8 mouse cellular contexts compared by ENCODE assay signal in genomic region chr14:120276343-120277080, GRCm38 (mm10). TPM values are rescaled to one million over a fixed set of nuclear protein-coding genes. Genes with fewer than 3 reads are reported as not detected.
A peak's percentile ranks its signal among the peaks of the same experiment; 100 is the strongest.
DNase-seq lines count a peak whose midpoint lies in the region; ATAC-seq lines count a peak whose summit lies in the region.

No protein-coding gene starts in this region.

- H3K27me3 ChIP-seq in lung, embryonic 15.5 days: no peaks in the 10 kb centered on the region
- no peaks in the 10 kb centered on the region; the same call in 1 of the 2 replicates for H3K27me3 ChIP-seq in hindbrain, embryonic 16.5 days (replicated peaks; ENCODE audit: control insufficient read depth, insufficient read depth, low read length)
- no peaks in the 10 kb centered on the region for H3K27me3 ChIP-seq in midbrain, embryonic 12.5 days

- ATAC-seq in lung, embryonic 15.5 days (ENCODE audit: borderline replicate concordance, extremely low read depth, low FRiP score, low TSS enrichment): no peak
- ATAC-seq in hindbrain, embryonic 16.5 days: no peak
- no peak for ATAC-seq in midbrain, embryonic 12.5 days (ENCODE audit: low FRiP score, low read depth)

- under 1% methylated on average over 10 of the region's 10 CpGs for WGBS in lung, embryonic 15.5 days
- 11% methylated on average over 10 of the region's 10 CpGs for WGBS in hindbrain, embryonic 16.5 days
- WGBS in midbrain, embryonic 12.5 days: 15% methylated on average over 10 of the region's 10 CpGs

- DNase-seq in lung, postnatal 10 days: no peak
- peak; percentile 45 for DNase-seq in c-Kit-positive CD71-positive TER-119-positive erythroid progenitor cells, embryonic 14.5 days (ENCODE audit: low spot score)
- DNase-seq in right cerebral cortex, postnatal 14 days: no peak
- no peak for DNase-seq in adrenal gland, adult 2 months
- DNase-seq in gastrocnemius, postnatal 36 days: no peak

- 0 out of 2 replicates have a peak, but pooled peaks cover 3% of the 10 kb centered on the region for H3K36me3 ChIP-seq in lung, embryonic 15.5 days
- no peaks in the 10 kb centered on the region for H3K36me3 ChIP-seq in hindbrain, embryonic 16.5 days (ENCODE audit: control insufficient read depth, insufficient read depth, low read length)
- no peaks in the 10 kb centered on the region for H3K36me3 ChIP-seq in midbrain, embryonic 12.5 days

- H3K4me3 ChIP-seq in lung, embryonic 15.5 days: peak overlapping the region; percentile 75
- H3K4me3 ChIP-seq in hindbrain, embryonic 16.5 days (ENCODE audit: low read length): peak overlapping the region; percentile 53
- peak overlapping the region; percentile 56 for H3K4me3 ChIP-seq in midbrain, embryonic 12.5 days

- peak overlapping the region; percentile 85 for H3K4me2 ChIP-seq in lung, embryonic 15.5 days
- peak overlapping the region; percentile 79 for H3K4me2 ChIP-seq in hindbrain, embryonic 16.5 days (ENCODE audit: low read length)
- H3K4me2 ChIP-seq in midbrain, embryonic 12.5 days (replicated peaks): peak overlapping the region; percentile 64

- H3K9ac ChIP-seq in lung, embryonic 15.5 days: peak overlapping the region; percentile 56
- H3K9ac ChIP-seq in hindbrain, embryonic 16.5 days (ENCODE audit: low read depth, low read length): peak overlapping the region; percentile 59
- peak overlapping the region; percentile 54; the same call in 1 of the 2 replicates for H3K9ac ChIP-seq in midbrain, embryonic 12.5 days (replicated peaks)

- H3K4me1 ChIP-seq in lung, embryonic 15.5 days: peaks cover 49% of the 10 kb centered on the region
- peaks cover 32% of the 10 kb centered on the region for H3K4me1 ChIP-seq in hindbrain, embryonic 16.5 days (ENCODE audit: control insufficient read depth, insufficient read depth, low read depth, low read length)
- H3K4me1 ChIP-seq in midbrain, embryonic 12.5 days: peaks cover 44% of the 10 kb centered on the region

- peak overlapping the region; percentile 97 for H3K27ac ChIP-seq in lung, embryonic 15.5 days
- H3K27ac ChIP-seq in hindbrain, embryonic 16.5 days (ENCODE audit: low read depth, low read length): peak overlapping the region; percentile 59
- peak overlapping the region; percentile 49; the same call in 1 of the 2 replicates for H3K27ac ChIP-seq in midbrain, embryonic 12.5 days (replicated peaks)

- intact Hi-C loops in gastrocnemius, postnatal 36 days (cut with DNase I): loop anchor here (2.0 kb wide), 1 partner anchor 60 kb away; no protein-coding TSS in a partner anchor

- no peaks in the 10 kb centered on the region for H3K9me3 ChIP-seq in lung, embryonic 15.5 days
- no peaks in the 10 kb centered on the region for H3K9me3 ChIP-seq in hindbrain, embryonic 16.5 days (ENCODE audit: control insufficient read depth, low read length)
- H3K9me3 ChIP-seq in midbrain, embryonic 12.5 days: no peaks in the 10 kb centered on the region

RNA-seq across cellular contexts. Expression of gene Mbnl2, which starts 1.0 kb away (rescaled TPM):
- polyA plus RNA-seq in lung, embryonic 15.5 days (2015; fragmentation: Nextera tagmentation; extraction: Ambion mirVana): 130 and 141 TPM in 2 replicates
- 25.4 and 29.1 TPM in 2 replicates for polyA plus RNA-seq in hindbrain, embryonic 16.5 days (2015; fragmentation: Nextera tagmentation; extraction: Ambion mirVana)
- polyA plus RNA-seq in midbrain, embryonic 12.5 days (2016; fragmentation: Nextera tagmentation; extraction: Ambion mirVana): 30.6 and 39.8 TPM in 2 replicates
- 100 to 1,000 TPM; 219 to 232 TPM for total RNA-seq in adrenal gland, adult 2 months (2021)
- polyA plus RNA-seq in adrenal gland, adult 2 months (2012; rRNA removed): 68.6 and 109 TPM in 2 replicates
- 100 to 1,000 TPM; 312 to 318 TPM for total RNA-seq in gastrocnemius, postnatal 36 days (2021)
